Mouse (Mus musculus) layer of hippocampus, adult 8-10 months (tissue): Measurements from ENCODE around the gene Eif2ak4. TPM values are rescaled to one million over a fixed set of nuclear protein-coding genes. Genes with fewer than 3 reads are reported as not detected.
A peak's percentile ranks its signal among the peaks of the same experiment; 100 is the strongest.

Experiments used
- DNase-seq, 2 experiments: peaks; one replicate each; pipeline ENCODE4 v3.0.0; 2022; ENCODE audit warnings: low spot score in 2 of 2
- total RNA-seq, 4 experiments: library from RNA; stranded (reverse); gene quantifications; 2 replicates each; pipeline ENCODE4 v1.2.4; 2022

Gene Eif2ak4
- total RNA-seq, 4 experiments from 2014 or later, result 24.1 to 30.1 (median 26.8) TPM

GRCm38 (mm10) chr2:118404336-118404735 is 15.9 kb downstream of the Eif2ak4 start:
- no peak for DNase-seq

DNA sequence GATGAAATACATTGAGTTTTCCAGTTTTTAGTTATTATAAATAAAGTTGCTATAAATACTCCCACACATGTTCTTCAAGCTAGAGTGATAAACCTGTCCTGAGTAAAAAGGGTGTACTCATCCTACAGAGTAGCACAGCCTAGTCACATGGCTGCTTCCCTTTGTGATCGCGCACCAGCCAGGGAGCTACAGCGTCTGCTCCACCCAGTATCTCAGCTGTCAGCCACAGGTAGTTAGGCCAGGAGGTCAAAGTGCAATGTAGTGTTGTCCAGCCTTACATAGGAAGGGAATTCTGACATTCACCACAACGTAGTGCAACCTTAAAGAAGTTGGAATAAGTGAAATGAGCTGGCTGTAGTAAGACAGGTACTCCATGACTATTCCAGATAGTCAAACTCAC is 17.1 kb downstream of the Eif2ak4 start:
- DNase-seq, result no peak

GRCm38 (mm10) chr2:118406811-118407210 is 18.4 kb downstream of the Eif2ak4 start:
- DNase-seq, result no peak

GRCm38 (mm10) chr2:118408336-118408895 is 20.0 kb downstream of the Eif2ak4 start:
- no peak for DNase-seq

GRCm38 (mm10) chr2:118412821-118413220 is 24.4 kb downstream of the Eif2ak4 start:
- DNase-seq, result no peak

DNA sequence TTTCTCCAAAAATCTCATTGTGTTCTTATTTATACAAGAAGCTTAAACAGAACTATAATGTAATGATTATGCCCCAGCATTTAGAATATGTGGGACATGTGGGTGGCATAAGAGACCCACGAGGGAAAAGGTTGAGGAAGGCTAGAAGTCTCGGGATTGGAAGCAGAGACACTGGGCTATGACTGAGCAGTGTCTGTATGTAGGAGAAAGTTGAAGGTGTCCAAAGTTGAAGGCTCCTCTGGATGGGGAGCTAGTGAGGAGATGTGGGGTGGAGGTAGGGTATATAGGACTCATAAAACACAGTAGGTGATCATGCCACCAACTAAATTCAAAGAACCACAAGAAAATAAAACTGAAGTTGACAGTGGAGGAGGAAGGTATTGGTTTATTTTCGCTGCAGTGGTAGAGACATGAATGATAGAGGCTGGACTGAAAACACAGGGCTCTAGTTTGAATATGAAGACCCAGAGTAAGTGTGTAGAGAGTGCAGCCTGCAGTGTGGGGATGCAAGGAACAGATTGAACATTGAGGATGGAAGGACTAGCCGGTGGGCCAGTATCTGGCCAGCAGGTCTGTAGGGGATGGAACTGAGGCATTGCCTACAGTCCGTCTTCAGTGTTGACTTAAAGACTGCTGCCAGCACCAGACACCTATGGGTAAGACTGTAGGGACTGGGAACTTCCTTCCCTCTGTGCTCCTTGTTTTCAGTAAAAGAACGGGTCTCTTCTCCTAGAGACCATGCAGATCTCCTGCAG is 27.4 kb downstream of the Eif2ak4 start:
- DNase-seq, result no peak

DNA sequence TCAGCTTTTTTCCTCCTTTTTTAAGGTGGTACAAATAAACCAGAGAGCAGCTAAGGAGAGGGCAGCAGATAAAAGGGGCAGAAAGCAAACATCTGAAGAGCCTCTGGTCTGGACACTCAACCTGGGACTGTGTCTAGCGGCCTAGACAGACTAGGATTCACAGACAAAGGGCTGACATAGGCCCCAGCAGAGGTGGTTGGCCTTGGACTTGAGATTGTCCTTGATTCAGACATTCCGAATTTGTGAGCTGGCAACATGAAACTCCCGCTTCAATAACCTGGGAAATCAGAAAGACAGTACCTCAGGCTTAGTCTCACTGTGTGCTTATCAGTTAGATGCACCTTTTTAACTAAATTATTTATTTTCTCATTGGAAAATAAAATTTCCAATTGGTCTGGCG is 29.7 kb downstream of the Eif2ak4 start:
- no peak for DNase-seq

GRCm38 (mm10) chr2:118421951-118422350 is 33.5 kb downstream of the Eif2ak4 start:
- DNase-seq, result no peak

DNA sequence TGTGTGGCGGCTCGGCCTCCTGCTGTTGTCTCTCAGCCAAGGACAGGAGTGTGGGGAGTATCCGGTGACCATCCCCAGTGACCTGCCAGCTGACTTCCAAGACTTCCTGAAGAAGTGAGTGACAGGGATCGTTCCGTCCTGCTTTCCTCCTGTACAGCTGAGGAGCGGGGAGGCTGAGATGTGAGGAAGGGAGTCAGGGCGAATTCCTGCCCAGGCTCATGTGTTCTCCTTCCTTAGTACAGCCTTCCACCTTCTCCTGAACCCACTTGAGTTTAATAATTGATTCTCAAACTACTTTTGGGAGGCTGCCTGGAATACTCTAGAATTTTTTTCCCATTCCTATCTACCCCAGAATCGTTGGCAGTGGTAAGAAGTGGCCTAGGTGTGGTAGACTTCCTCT is 34.0 kb downstream of the Eif2ak4 start:
- no peak for DNase-seq

GRCm38 (mm10) chr2:118428296-118428695 is 39.9 kb downstream of the Eif2ak4 start:
- no peak for DNase-seq

GRCm38 (mm10) chr2:118429297-118429696 is 40.9 kb downstream of the Eif2ak4 start:
- DNase-seq, result no peak

DNA sequence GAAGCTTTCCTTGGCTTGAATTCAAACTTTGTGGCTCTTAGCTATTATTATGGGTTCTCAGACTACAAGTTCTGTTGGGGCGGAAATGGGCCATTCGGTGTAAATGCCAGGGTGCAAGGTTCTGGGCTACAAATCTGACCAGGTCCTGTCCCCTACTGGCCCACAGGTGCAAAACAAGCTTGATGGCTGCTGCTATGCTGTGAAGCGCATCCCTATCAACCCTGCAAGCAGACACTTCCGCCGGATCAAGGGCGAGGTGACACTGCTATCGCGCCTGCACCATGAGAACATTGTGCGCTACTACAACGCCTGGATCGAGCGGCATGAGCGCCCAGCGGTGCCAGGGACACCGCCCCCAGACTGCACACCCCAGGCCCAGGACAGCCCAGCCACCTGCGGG is 42.2 kb downstream of the Eif2ak4 start:
- no peak for DNase-seq

DNA sequence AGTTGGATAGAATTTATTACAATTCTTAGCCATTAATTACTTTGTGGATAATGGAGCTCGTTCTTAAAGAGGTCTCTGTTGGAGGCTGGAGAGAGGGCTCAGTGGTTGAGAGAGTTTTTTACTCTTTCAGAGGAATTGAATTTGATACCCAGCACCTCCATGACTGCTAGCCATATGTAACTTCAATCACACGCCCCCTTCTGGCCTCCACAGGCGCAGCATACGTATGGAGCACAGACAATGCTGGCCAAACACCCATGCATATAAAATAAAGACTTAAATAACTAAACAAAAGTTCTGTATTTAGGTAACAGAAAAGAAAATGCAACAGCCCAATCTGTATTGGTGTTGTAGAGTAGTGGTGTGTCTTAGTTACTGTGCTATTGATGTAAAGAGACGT is 43.2 kb downstream of the Eif2ak4 start:
- DNase-seq, result no peak

GRCm38 (mm10) chr2:118442172-118442571 is 53.8 kb downstream of the Eif2ak4 start:
- DNase-seq, result no peak

GRCm38 (mm10) chr2:118442723-118443122 is 54.3 kb downstream of the Eif2ak4 start:
- no peak for DNase-seq

DNA sequence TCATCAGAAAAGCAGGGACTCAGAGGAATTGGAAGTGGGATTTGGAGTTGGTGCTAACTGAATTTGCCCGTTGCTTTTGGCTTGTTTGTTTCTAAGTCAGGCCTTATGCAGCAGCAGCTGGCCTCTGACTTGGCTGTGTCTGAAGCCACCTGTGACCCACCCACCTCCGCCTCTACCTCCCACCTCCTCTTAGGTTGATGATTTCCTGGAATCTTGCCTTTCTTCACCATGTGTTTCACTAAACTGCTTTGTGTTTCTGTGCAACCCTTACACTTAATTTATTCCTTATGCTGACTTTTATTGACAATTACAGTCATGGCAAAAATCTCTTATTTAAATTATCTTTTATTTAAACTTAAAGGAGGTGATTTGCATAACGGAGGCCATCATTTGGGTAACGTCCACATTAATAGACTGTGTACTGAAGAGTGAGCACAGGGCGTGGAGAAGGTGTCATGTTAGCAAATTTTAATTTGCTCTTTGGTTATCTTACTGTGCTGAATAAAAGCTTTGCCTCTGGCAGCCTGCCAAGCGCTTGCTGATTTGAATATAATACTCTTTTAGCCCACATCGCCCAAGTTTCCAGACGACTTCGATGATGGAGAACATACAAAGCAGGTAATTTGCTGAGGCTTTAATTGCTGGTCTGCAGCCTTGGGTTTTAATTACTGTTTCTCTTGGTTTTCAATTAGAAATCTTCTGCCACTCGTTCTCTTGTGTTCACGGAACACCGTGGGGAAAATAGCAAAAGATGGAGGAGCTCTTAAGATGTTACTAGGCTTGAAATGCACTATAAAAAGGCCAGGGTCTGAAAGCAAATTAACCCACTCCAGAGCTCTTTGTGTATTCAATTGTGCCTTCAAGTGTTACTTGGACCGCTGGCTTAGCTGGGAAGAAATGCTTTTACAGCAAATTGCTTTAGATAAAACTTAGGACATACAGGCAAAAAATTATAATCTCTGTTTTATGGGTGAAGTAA is 57.6 kb downstream of the Eif2ak4 start:
- peak in 1 of 2 experiments; percentile 52 for DNase-seq

- DNase-seq, result peak; percentile 38 to 50
Observed at GRCm38 (mm10) chr2:118448181-118448580, 59.8 kb downstream of the Eif2ak4 start.

GRCm38 (mm10) chr2:118451056-118451455 is 62.6 kb downstream of the Eif2ak4 start:
- no peak for DNase-seq

DNA sequence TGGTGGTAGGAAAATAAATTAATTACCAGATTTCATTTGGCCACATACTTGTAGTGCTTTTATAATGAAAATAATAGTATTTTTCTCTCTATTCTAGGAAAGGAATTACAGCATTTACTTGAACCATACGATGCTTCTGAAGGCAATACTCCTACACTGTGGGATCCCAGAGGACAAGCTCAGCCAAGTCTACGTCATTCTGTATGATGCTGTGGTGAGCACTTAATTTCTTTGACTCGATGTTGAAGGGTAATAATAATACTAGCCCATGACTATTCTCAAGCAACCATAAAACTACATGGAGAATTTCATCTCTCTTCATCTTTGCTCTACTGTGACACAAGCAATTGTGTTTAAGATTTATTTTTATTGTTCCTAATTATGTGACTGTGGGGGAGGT is 68.6 kb downstream of the Eif2ak4 start:
- no peak for DNase-seq

DNA sequence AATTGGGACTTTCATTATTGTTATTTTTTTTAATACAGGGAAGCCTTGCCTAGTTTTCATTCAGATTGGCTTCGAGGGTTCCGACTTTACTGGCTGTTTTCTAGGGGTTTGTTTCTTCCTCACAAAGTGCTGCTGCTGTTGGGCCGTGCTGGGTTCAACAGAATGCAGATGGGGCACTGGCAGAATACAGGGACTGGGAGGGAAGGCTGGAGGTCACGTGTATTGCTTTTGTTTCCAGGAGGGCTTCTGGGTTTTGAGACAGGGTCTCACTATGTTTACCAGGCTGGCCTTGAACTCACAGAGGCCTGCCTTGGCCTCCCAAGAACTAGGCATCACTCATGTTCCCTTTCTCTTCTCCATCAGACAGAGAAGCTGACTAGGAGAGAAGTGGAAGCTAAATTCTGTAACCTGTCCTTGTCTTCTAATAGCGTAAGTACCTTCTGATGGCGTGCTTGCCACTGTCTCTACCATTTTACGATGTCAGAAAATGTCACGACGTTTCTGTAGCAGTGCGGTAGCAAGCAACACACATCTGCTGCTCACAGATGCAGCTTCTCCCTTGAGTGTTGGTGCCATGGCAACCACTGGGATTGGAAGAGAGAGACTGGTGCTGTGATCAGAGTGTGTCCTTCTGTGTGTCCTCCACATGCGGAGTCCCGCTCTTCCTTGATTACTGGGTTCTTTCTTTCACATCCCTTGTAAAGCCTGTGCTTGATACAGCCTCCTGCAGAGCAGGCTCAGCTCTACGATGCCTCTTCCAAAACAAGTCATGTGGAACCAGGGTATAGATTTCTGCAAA is 69.2 kb downstream of the Eif2ak4 start:
- peak; percentile 66 to 70 for DNase-seq

DNA sequence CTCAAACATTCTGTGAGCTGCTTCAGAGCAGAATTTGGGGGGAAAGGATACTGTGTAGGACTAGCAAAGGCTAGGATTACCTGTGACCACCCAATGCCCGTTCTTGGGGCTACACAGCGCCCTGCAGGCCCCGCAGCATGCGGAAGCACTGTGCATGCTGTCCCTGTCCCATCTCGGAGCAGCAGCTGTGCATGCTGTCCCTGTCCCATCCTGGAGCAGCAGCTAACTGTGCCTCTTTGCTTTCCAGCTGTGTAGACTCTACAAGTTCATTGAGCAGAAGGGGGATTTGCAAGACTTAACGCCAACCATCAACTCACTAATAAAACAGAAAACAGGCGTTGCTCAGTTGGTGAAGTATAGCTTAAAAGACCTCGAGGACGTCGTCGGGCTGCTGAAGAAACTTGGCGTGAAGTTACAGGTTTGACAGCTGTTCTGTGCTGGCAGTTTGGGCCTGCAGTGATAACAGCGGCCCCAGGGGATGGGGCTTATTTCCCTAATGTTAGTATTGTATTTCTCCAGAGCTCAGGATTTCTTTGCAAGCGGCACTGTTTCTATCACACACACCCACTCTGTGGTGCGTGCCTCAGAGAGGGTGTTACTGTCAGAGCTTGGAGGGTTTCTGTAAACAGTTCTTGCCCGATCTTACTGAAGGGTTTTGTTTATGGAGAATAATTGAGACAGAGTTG is 73.2 kb downstream of the Eif2ak4 start:
- no peak for DNase-seq
